Mouse (Mus musculus) testis, adult 2 months (tissue): ENCODE measurements around the gene Zfp524. TPM values are rescaled to one million over a fixed set of nuclear protein-coding genes. Genes with fewer than 3 reads are reported as not detected.
"Not testable (repeated sequence)": the region's sequence is repeated elsewhere in the genome, so short reads cannot be mapped to it uniquely, and the experiment has no call there.

Source experiments
- H3K27ac ChIP-seq: fragments of 200-500 bp; 2 replicates; pipeline ENCODE4 v1.5.1; 2012; ENCODE audit warnings: low read depth, low read length; ENCODE audit not compliant: control insufficient read depth, insufficient read depth
- H3K27me3 ChIP-seq: fragments of 200-500 bp; 2 replicates; pipeline ENCODE4 v1.6.1; 2012; ENCODE audit warnings: mild to moderate bottlenecking, low read length, moderate library complexity; ENCODE audit not compliant: control insufficient read depth, insufficient read depth
- H3K36me3 ChIP-seq: fragments of 200-500 bp; 2 replicates; pipeline ENCODE4 v1.6.1; 2012; ENCODE audit warnings: mild to moderate bottlenecking, low read length; ENCODE audit not compliant: control insufficient read depth, insufficient read depth
- H3K4me1 ChIP-seq: fragments of 200-500 bp; 2 replicates; pipeline ENCODE4 v1.6.1; 2012; ENCODE audit warnings: low read length; ENCODE audit not compliant: control insufficient read depth, insufficient read depth
- H3K4me3 ChIP-seq: fragments of 200-500 bp; 2 replicates; pipeline ENCODE4 v1.5.1; 2012; ENCODE audit warnings: low read depth, mild to moderate bottlenecking, low read length, moderate library complexity, mixed read lengths; ENCODE audit not compliant: control insufficient read depth
- CTCF ChIP-seq: fragments of 200-500 bp; IDR thresholded peaks from 2 replicates; pipeline ENCODE4 v1.5.1; 2012; ENCODE audit warnings: low read depth, mild to moderate bottlenecking, inconsistent platforms, low read length, moderate library complexity; ENCODE audit not compliant: control insufficient read depth, insufficient read depth, insufficient replicate concordance
- POLR2A ChIP-seq: fragments of 200-500 bp; IDR thresholded peaks from 2 replicates; pipeline ENCODE4 v1.6.1; 2012; ENCODE audit warnings: low read depth, mild to moderate bottlenecking, inconsistent platforms, low read length, moderate library complexity; ENCODE audit not compliant: control insufficient read depth
- polyA plus RNA-seq: library from polyadenylated mRNA; depleted of rRNA; stranded (reverse); fragments of >200 nt; gene quantifications from 2 replicates; pipeline ENCODE4 v1.2.3, GENCODE M21; 2012

Zfp524 gene
- polyA plus RNA-seq, 1 experiment = 11.2 TPM

DNA sequence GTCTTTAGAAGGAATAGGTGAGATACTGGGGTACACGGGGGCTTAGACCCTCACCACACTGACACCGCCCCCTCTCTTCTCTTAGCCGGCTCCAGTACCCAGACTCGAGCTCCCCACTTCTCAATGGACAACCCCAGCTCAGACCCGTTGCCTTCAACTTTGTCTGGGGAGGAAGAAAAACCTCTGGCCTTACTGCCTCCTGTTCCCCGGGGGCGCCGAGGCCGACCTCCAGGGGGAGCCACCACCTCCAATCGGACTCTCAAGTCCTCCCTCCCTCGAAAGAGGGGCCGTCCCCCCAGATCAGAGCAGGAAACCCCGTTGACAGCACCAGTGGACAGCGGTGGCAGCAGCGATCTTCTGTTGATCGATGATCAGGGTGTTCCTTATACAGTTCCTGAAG lies 3.1 kb downstream of the Zfp524 start:
- no peaks in the 10 kb centered on the region for H3K27me3 ChIP-seq
- peaks cover 4% of the 10 kb centered on the region for H3K4me1 ChIP-seq
- TF ChIP-seq POLR2A (no peak), CTCF (no peak)
- H3K4me3 ChIP-seq = no peak overlapping the region
- H3K27ac ChIP-seq = no peak overlapping the region
- H3K36me3 ChIP-seq = peaks cover 1% of the 10 kb centered on the region; the same call in 1 of the 2 replicates

- peaks cover 1% of the 10 kb centered on the region; the same call in 1 of the 2 replicates for H3K36me3 ChIP-seq
- TF ChIP-seq POLR2A (no peak), CTCF (no peak)
- H3K4me3 ChIP-seq = no peak overlapping the region
- H3K27ac ChIP-seq = no peak overlapping the region
- peaks cover 4% of the 10 kb centered on the region for H3K4me1 ChIP-seq
- no peaks in the 10 kb centered on the region for H3K27me3 ChIP-seq
Observed at GRCm38 (mm10) chr7:5017931-5018330, 3.7 kb downstream of the Zfp524 start.

DNA sequence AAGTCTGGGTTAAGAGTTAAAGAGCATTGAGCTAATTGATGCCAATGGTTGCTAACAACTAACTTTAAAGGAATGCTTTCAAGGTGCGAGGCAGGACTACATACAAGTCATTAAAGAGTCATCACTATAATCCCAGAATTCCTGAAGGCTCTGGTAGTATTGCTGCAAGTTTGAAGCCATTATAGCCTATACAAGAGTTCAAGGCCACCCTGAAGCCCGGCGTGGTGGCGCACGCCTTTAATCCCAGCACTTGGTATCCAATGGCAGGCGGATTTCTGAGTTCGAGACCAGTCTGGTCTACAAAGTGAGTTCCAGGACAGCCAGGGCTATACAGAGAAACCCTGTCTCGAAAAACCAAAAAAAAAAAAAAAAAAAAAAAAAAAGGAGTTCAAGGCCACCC lies 5.4 kb downstream of the Zfp524 start:
- not testable (repeated sequence) for H3K4me1 ChIP-seq, H3K27ac ChIP-seq, H3K36me3 ChIP-seq, H3K27me3 ChIP-seq
- peak overlapping the region; percentile 88 for H3K4me3 ChIP-seq

DNA sequence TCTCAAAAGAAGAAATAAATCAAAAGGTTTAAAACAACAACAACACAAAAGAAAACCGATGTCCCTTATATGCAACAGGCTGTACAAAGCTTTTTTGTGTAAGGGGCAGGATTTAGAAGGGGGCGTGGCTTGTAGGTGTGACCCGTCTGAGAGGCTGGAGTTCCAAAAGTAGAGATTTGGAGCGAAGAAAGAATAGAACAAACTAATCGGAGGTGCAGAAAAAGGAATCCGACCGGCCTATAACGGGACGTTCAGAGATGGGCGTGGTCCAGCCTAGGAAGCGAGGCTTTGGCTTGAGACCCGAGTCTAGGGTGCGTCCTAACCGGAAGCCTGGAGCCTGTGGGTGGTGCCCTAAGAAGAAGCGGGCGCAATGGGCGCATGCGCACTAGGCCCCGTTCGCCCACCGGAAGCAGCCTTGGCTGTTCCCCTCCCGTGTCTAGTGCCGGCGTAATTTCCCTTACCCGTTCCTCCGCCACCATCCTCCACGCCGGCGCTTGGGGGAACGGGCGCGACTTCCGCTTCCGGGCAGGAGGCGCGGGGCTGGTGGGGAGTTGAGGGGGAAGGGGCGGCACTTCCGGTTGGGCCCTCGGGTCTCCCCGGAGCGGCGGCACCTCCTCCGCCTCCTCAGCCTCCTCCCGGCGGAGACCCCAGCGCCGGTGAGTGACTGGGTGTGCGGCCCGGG lies 5.9 kb downstream of the Zfp524 start, which contains the start of the genes Zfp865 and Ccdc106:
Gene Zfp865 (plus strand): TSS at position 377 of the 682 bp plus-strand sequence.
Gene Ccdc106 (plus strand): TSS at position 554 of the 682 bp plus-strand sequence.
- Histone ChIP-seq H3K27me3 (no peaks in the 10 kb centered on the region), H3K36me3 (peaks cover 1% of the 10 kb centered on the region; the same call in 1 of the 2 replicates), H3K27ac (peak within 1 kb of the TSS; percentile 85), H3K4me1 (peaks cover 4% of the 10 kb centered on the region), H3K4me3 (peak within 1 kb of the TSS; percentile 88)
- TF ChIP-seq POLR2A = peak; percentile 78
- TF ChIP-seq CTCF = no peak

DNA sequence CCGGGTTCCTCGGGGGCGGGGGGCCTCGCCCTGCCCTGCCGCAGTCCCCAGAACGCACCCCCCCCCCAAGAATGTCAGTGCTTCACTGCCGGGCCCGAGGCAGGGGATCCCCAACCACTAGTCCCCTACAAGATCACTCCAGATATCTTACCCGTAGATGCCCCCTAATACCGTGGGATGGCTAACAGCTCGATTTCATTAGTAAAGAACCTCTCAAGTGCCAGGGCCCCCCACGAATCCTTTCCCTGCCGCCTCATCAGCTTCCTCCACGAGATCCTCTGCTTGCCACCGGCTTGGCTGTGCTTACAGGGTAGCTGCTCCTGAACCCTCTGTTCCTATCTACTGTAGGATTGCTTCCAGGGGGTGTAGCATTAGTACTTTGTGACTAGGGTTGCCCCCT lies 6.5 kb downstream of the Zfp524 start:
- TF ChIP-seq CTCF = no peak
- TF ChIP-seq POLR2A = no peak
- Histone ChIP-seq H3K4me1 (peaks cover 2% of the 10 kb centered on the region), H3K4me3 (peak overlapping the region; percentile 88), H3K36me3 (peaks cover 1% of the 10 kb centered on the region; the same call in 1 of the 2 replicates), H3K27me3 (no peaks in the 10 kb centered on the region), H3K27ac (peak overlapping the region; percentile 85)

DNA sequence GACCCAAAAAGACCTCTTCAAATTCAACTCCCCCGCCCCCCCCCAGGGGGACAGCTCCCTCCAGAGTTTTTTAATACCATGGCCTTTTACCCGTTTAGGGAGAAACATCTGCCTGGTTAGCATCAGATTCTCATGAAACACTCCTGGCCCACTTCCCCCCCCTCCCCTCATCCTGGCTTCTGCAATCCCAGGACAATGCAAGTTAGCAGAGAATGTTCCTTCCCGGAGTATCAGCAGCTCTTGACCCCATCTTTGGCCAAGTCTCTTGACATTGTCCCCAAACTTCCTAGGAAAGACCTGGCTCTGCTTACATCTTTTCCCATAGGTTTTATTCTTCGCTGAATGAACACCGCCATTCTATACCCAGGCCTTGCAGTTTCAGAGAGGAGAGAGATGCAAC lies 7.0 kb downstream of the Zfp524 start:
- H3K36me3 ChIP-seq = peaks cover 1% of the 10 kb centered on the region; the same call in 1 of the 2 replicates
- no peaks in the 10 kb centered on the region for H3K27me3 ChIP-seq
- no peaks in the 10 kb centered on the region; the same call in none of the 2 replicates for H3K4me1 ChIP-seq
- H3K4me3 ChIP-seq = peak overlapping the region; percentile 88
- no peak overlapping the region for H3K27ac ChIP-seq
- no peak for TF ChIP-seq CTCF
- no peak for TF ChIP-seq POLR2A

DNA sequence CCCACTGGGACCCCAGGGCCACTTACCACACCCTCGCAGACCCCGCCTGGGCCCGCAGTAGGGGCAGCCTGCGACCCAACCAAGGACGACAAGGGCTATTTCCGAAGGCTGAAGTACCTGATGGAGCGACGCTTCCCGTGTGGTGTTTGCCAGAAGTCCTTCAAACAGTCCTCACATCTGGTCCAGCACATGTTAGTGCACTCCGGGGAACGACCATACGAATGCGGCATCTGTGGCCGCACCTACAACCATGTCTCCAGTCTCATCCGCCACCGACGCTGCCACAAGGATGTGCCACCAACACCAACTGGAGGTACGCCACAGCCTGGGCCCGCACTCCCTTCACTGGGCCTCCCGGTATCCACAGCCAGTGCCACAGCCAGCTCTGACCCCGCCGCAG lies 15.3 kb downstream of the Zfp524 start:
- no peak overlapping the region for H3K27ac ChIP-seq
- H3K27me3 ChIP-seq = no peaks in the 10 kb centered on the region
- H3K36me3 ChIP-seq = no peaks in the 10 kb centered on the region
- H3K4me1 ChIP-seq = peaks cover 17% of the 10 kb centered on the region
- no peak overlapping the region for H3K4me3 ChIP-seq
- TF ChIP-seq POLR2A (no peak), CTCF (no peak)
